Mouse (Mus musculus) left cerebral cortex, postnatal 36 days (tissue): ENCODE results near the gene Ptpn22. TPM values are rescaled to one million over a fixed set of nuclear protein-coding genes. Genes with fewer than 3 reads are reported as not detected.

Source experiments
- DNase-seq, 2 experiments: peaks; one replicate each; pipeline ENCODE4 v3.0.0; 2021 to 2022; ENCODE audit warnings: low spot score in 2 of 2, mixed read lengths in 1 of 2
- intact Hi-C: fragments of 180-260 bp; cut with DNase I; formaldehyde crosslinking; loops from one replicate; pipeline ENCODE4 v1.15.1; 2025
- total RNA-seq, 2 experiments: library from RNA; stranded (reverse); gene quantifications; 2 replicates each; pipeline ENCODE4 v1.2.3; 2021

The Ptpn22 gene
- total RNA-seq, 2 experiments from 2014 or later: 1.4 to 1.6 TPM

- no peak for DNase-seq
- intact Hi-C loops: loop anchor here (2.0 kb wide), 2 partner anchors 53 to 125 kb away; partner anchors contain the start of genes Hipk1 and Phtf1
Observed at GRCm38 (mm10) chr3:103915509-103915896, 55.9 kb downstream of the Ptpn22 start.

- intact Hi-C loops: no loop called here
- no peak for DNase-seq
Observed at GRCm38 (mm10) chr3:103916205-103916838, 56.7 kb downstream of the Ptpn22 start.

GRCm38 (mm10) chr3:103916839-103917237, 57.2 kb downstream of the Ptpn22 start:
- no peak for DNase-seq
- intact Hi-C loops: no loop called here

- intact Hi-C loops: no loop called here
- no peak for DNase-seq
Observed at GRCm38 (mm10) chr3:103920094-103920493, 60.5 kb downstream of the Ptpn22 start.

GRCm38 (mm10) chr3:103925302-103925701, 65.7 kb downstream of the Ptpn22 start:
- intact Hi-C loops: no loop called here
- no peak for DNase-seq

GRCm38 (mm10) chr3:103927511-103927910, 67.9 kb downstream of the Ptpn22 start:
- DNase-seq: no peak
- intact Hi-C loops: no loop called here

- DNase-seq: no peak
- intact Hi-C loops: no loop called here
Observed at GRCm38 (mm10) chr3:103944794-103945562, 85.4 kb downstream of the Ptpn22 start.

GRCm38 (mm10) chr3:103948666-103949065, 89.1 kb downstream of the Ptpn22 start:
- no peak for DNase-seq
- intact Hi-C loops: no loop called here

- intact Hi-C loops: no loop called here
- DNase-seq: no peak
Observed at GRCm38 (mm10) chr3:103960622-103961021, 101.0 kb downstream of the Ptpn22 start.

Other genes with a start within 250 kb of the Ptpn22 start
- gene Atg4a-ps, start 213.7 kb upstream of the Ptpn22 start, total RNA-seq: under 1 TPM in 1 of 2 experiments, not detected in 1; 0.62 TPM
- 10 to 100 TPM; 12.7 to 13.3 TPM for gene Olfml3, start 121.8 kb upstream of the Ptpn22 start, total RNA-seq
- gene Gm10964, start 120.4 kb upstream of the Ptpn22 start, total RNA-seq: not detected
- gene Hipk1, start 68.2 kb upstream of the Ptpn22 start, total RNA-seq: 100 to 1,000 TPM; 110 to 129 TPM
- gene Dclre1b, start 50.4 kb upstream of the Ptpn22 start, total RNA-seq: 10 to 100 TPM; 10.6 to 11.0 TPM
- 10 to 100 TPM; 12.1 to 14.3 TPM for gene Ap4b1, start 50.3 kb upstream of the Ptpn22 start, total RNA-seq
- gene Gm43064, start 50.2 kb upstream of the Ptpn22 start, total RNA-seq: 1 to 10 TPM in 1 of 2 experiments, under 1 TPM in 1; 0.15 to 1.0 TPM
- gene Bcl2l15, start 27.2 kb upstream of the Ptpn22 start, total RNA-seq: 1 to 10 TPM in 1 of 2 experiments, under 1 TPM in 1; 0.47 to 1.2 TPM
- gene Rsbn1, start 54.3 kb downstream of the Ptpn22 start, total RNA-seq: 10 to 100 TPM; 19.8 to 23.4 TPM
- gene Phtf1, start 108.3 kb downstream of the Ptpn22 start, total RNA-seq: 10 to 100 TPM; 41.2 to 53.3 TPM